Mouse (Mus musculus) heart, adult 2 months (tissue): ENCODE results near the gene Tnrc6b.

ENCODE experiments used
- CTCF ChIP-seq: fragments of 200-600 bp; IDR thresholded peaks from 2 replicates; pipeline ENCODE4 v1.8.1; 2022; ENCODE audit warnings: antibody characterized with exemption, mild to moderate bottlenecking, moderate library complexity
- EP300 ChIP-seq: fragments of 200-500 bp; IDR thresholded peaks from 2 replicates; pipeline ENCODE4 v1.6.1; 2011; ENCODE audit warnings: low read depth, low read length, control low read depth; ENCODE audit not compliant: insufficient read depth
- POLR2A ChIP-seq: fragments of 200-500 bp; IDR thresholded peaks from 2 replicates; pipeline ENCODE4 v1.6.1; 2011; ENCODE audit warnings: mild to moderate bottlenecking, low read depth, low read length, control low read depth; ENCODE audit not compliant: insufficient read depth

- TF ChIP-seq POLR2A (no peak), CTCF (no peak), EP300 (no peak)
Measured at GRCm38 (mm10) chr15:80886361-80887156, 175.4 kb downstream of the Tnrc6b start.
